Mouse (Mus musculus) limb, embryonic 12.5 days (tissue): ENCODE results near the gene Acadl. TPM values are rescaled to one million over a fixed set of nuclear protein-coding genes. Genes with fewer than 3 reads are reported as not detected.

Experiments used
- ATAC-seq: fragments of 200-750 bp; cut with Nextera tagmentation; 2 replicates; pipeline ENCODE4 v1.8.0; 2017; ENCODE audit warnings: low read depth, moderate TSS enrichment; ENCODE audit not compliant: insufficient number of reproducible peaks, insufficient read depth, low FRiP score, low TSS enrichment
- H3K27ac ChIP-seq: fragments of 300-500 bp; sonication (generic); 2 replicates; pipeline ENCODE4 v1.5.1; 2016; ENCODE audit warnings: mild to moderate bottlenecking, moderate library complexity
- H3K27me3 ChIP-seq: fragments of 300-500 bp; sonication (generic); 2 replicates; pipeline ENCODE4 v1.6.1; 2016; ENCODE audit warnings: mild to moderate bottlenecking, moderate library complexity
- H3K36me3 ChIP-seq: fragments of 300-500 bp; sonication (generic); 2 replicates; pipeline ENCODE4 v1.6.1; 2016; ENCODE audit warnings: mild to moderate bottlenecking, moderate library complexity
- H3K4me1 ChIP-seq: fragments of 300-500 bp; sonication (generic); replicated peaks from 2 replicates; pipeline ENCODE4 v1.6.1; 2016
- H3K4me2 ChIP-seq: fragments of 300-500 bp; sonication (generic); 2 replicates; pipeline ENCODE4 v1.6.1; 2016; ENCODE audit warnings: mild to moderate bottlenecking, moderate library complexity
- H3K4me3 ChIP-seq: fragments of 300-500 bp; sonication (generic); replicated peaks from 2 replicates; pipeline ENCODE4 v1.5.1; 2016; ENCODE audit warnings: mild to moderate bottlenecking
- H3K9ac ChIP-seq: fragments of 300-500 bp; sonication (generic); replicated peaks from 2 replicates; pipeline ENCODE4 v1.6.1; 2016; ENCODE audit warnings: mild to moderate bottlenecking, moderate library complexity
- H3K9me3 ChIP-seq: fragments of 300-500 bp; sonication (generic); 2 replicates; pipeline ENCODE4 v1.6.1; 2016; ENCODE audit warnings: mild to moderate bottlenecking, moderate library complexity
- WGBS: fragments of 180-500 bp; shearing (Covaris S2); methylation state at CpG from one replicate; pipeline ENCODE4 v1.1.7; 2016; 5-methylcytosine and 5-hydroxymethylcytosine counted together
- polyA plus RNA-seq: library from polyadenylated mRNA; unstranded; fragments of >200 nt; fragmentation: Nextera tagmentation; extraction: Ambion mirVana; gene quantifications from 2 replicates; pipeline ENCODE4 v1.2.1, GENCODE M21; 2016

Acadl gene
- polyA plus RNA-seq, 1 experiment from 2014 or later, result 66.1 TPM

DNA sequence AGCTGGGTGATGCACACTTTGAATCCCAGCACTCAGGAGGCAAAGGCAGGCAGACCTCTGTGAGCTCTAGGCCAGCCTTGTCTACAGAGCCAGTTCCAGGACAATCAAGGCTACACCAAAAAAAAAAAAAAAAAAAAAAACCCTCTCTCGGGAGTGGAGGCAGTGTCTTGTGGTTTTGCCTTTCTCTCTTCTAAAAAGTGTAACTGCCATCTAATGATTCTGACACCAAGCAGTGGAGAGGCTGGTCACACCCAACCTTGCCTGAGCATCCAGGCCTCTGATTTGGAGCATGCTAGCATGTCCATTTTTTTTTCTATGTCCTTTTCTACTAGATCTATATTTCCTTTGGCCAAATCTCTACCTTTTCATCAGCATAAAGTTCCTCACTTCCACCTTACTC is 23.9 kb downstream of the Acadl start:
- ATAC-seq, result no peak
- no peaks in the 10 kb centered on the region for H3K9me3 ChIP-seq
- WGBS, result 82% methylated on average over 1 of the region's 1 CpGs

DNA sequence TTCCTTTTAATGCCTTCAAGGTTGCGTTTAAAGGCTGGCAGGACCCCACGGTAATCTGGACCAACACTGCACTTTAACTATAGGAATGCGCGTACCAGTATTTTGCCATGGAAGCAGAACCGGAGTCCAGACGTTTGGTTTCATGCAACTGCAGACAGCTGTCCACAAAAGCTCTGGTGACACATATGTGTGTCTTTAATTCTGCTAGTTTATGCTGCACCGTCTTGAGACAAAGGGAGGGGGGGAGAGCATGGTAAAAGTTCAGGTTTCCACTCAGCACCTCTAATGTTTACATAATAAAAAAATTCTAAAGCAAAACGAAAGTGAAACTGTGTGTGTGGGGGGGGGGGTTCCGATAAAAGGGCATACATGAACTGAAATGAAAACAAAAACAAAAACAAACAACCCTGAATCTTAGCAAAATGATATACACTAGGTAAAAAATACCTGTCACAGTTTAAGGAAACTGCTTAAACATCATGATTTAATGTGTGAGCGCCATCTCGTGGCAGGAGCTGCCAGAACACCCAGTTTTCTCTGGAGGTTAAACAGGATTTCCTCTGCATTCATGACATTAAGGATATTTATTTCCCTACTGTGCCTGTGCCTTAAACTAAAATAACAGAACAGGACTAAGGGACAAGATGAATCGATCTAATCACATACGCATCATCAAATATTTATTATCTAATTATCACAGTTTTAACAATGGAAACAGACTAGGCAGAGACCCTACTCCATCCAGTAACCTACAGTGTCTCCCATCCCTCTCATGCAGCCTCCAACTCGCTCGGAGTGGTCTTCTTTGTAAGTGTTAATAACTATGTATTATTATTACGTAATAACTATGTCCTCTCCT is 24.7 kb downstream of the Acadl start:
- Histone ChIP-seq H3K9ac (no peak overlapping the region), H3K9me3 (no peaks in the 10 kb centered on the region), H3K36me3 (peaks cover 38% of the 10 kb centered on the region), H3K4me2 (no peak overlapping the region), H3K27me3 (no peaks in the 10 kb centered on the region), H3K4me3 (no peak overlapping the region), H3K27ac (no peak overlapping the region), H3K4me1 (peaks cover 9% of the 10 kb centered on the region)
- WGBS, result 51% methylated on average over 16 of the region's 16 CpGs
- ATAC-seq, result peak; percentile 58; the same call in 1 of the 2 replicates

More for the DNA sequence above, 23.9 kb downstream of the Acadl start:
- Histone ChIP-seq H3K36me3 (peaks cover 38% of the 10 kb centered on the region), H3K4me1 (peaks cover 6% of the 10 kb centered on the region), H3K9ac (no peak overlapping the region), H3K27ac (no peak overlapping the region), H3K4me3 (no peak overlapping the region), H3K4me2 (no peak overlapping the region), H3K27me3 (no peaks in the 10 kb centered on the region)

DNA sequence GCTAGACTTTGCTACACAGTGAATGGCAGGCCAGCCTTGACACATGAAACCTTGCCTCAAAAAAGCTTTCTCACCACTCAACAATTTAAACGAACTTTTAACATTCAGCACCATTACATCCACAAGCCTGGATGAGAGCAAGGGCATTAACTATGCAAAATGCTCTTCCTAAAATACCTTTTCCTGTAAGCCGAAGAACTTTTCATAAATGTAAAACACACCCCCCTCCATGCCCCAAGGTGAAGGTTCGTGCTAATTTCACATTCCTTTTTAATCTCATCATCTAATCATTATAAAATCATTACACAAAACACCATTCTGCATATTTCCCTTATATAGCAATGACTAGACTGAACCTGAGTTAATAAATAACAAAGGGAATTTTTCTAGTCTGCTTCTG is 25.9 kb downstream of the Acadl start:
- ATAC-seq, result no peak
- H3K9me3 ChIP-seq, result no peaks in the 10 kb centered on the region
- H3K4me1 ChIP-seq, result peaks cover 19% of the 10 kb centered on the region
- H3K9ac ChIP-seq, result no peak overlapping the region
- H3K4me2 ChIP-seq, result no peak overlapping the region
- peaks cover 29% of the 10 kb centered on the region for H3K36me3 ChIP-seq
- no peak overlapping the region for H3K4me3 ChIP-seq
- H3K27me3 ChIP-seq, result no peaks in the 10 kb centered on the region
- H3K27ac ChIP-seq, result no peak overlapping the region
- WGBS, result 56% methylated on average over 3 of the region's 3 CpGs

DNA sequence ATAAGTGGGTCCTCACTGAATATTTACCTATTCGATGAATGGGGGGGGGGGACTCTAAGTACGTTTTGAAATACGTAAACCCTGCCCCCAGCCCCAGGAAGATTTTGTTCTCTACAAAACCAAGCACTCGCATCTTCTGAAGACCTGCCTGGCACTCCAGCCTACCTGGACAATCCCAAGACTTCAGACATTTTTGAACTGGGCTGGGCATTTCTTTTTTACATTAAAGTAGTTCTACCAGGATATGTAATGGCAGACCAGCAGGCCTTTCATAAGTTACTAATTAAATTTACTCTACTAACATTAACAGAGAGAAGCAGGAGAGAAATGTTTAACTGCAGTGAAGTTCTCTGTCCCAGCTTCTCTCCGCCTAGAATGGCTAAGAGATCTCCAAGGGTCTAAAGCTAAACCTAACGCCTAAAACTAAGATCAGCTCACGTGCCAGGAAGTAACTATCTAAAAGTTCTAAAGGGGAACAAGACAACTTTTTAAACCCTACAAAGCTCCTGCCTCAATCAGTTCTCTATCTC is 30.4 kb downstream of the Acadl start:
- H3K4me2 ChIP-seq, result no peak overlapping the region
- 80% methylated on average over 7 of the region's 7 CpGs for whole genome bisulfite sequencing
- peaks cover 10% of the 10 kb centered on the region for H3K36me3 ChIP-seq
- no peak overlapping the region for H3K9ac ChIP-seq
- ATAC-seq, result no peak
- H3K4me1 ChIP-seq, result peaks cover 19% of the 10 kb centered on the region
- no peaks in the 10 kb centered on the region for H3K27me3 ChIP-seq
- H3K4me3 ChIP-seq, result no peak overlapping the region
- H3K27ac ChIP-seq, result no peak overlapping the region
- H3K9me3 ChIP-seq, result no peaks in the 10 kb centered on the region

DNA sequence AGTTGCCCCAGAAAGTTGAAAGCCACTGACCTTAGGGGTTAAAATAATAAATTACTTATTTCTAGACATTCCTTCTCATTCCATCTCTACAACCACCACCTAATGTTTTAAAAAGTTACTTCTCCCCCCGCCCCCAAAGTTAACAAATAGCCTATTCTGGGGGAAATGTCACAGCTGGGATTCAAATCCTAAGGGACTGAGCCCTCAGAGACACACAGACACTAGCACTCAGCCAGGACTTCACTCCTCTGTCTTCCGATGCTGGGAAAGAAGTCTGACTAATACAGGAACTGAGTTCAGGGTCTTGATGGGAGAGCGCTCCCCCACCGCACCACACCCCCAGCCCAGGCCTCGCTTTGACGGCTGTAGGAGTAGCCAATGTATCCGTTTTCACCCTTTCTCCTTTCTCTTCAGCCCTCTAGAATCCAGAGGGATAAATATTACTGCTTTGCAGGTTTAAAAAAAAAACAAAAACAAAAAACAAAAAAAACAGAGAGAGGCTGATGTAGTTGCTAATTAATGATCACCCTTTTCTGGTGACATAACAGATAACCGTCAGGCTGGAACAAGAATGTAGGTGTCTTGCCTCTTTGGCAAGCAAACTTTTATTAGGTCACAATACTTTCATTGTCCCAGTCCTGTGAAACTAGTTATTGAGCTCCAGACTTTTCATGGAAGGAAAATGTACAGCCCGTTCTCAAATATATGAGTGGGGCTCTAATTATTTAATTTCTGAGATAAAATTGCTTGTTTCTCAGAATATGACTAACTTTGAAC is 31.1 kb downstream of the Acadl start:
- no peak overlapping the region for H3K4me2 ChIP-seq
- H3K36me3 ChIP-seq, result peaks cover 10% of the 10 kb centered on the region
- no peaks in the 10 kb centered on the region for H3K27me3 ChIP-seq
- peaks cover 19% of the 10 kb centered on the region for H3K4me1 ChIP-seq
- no peak overlapping the region for H3K27ac ChIP-seq
- no peak overlapping the region for H3K4me3 ChIP-seq
- no peak for ATAC-seq
- 75% methylated on average over 9 of the region's 9 CpGs for WGBS
- H3K9me3 ChIP-seq, result no peaks in the 10 kb centered on the region
- no peak overlapping the region for H3K9ac ChIP-seq

DNA sequence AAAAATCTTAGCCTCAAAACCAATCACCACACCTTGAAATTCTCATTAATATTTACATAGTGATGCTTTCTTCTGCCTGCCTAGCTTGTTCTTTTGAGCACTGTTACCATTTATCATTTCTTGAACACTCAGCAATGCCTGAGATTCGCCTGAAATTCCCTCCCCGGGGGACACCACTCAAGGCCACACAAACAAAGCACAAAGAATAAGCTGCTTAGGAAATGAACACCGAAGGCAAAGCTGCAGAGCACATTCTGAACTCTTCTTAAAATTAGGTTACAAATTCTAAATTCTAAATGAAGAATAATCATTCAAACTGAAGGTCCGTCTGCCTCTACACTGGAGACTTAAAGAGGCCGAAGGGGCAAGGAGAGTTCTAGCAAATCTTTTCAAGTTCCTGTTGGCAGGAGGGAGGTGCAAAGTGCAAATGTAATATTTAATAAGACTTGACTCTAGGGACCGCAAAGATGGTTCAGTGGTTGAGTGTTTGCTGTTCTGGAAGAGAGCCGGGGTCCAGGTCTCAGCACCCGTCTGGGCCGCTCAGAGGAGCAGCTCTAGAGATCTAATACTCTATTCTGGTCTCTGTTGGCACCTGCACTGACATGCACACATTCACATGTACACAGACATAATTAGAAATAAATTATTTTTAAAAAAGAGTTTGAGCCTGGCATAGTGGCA is 33.5 kb downstream of the Acadl start:
- 86% methylated on average over 9 of the region's 9 CpGs for WGBS
- ATAC-seq, result no peak
- no peaks in the 10 kb centered on the region for H3K36me3 ChIP-seq

DNA sequence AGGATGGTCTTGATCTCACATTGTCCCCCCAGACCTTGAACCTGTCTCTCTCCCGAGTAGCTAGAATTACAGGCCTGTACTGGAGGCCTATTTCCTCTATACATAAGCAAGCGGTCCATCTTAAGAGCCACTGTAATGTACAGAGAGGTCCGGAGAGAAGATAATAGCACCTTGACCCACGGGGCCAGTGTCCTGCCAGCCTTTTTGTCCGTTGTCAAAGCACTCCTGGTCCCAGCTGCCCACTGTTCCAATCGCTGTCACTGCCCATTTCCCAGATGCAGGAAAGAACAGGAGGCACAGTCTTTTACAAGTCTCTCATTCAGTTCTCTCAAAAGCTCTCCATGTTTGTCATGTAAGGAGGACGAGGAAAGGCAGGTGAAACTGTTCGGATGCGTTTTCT is 41.1 kb downstream of the Acadl start:
- Histone ChIP-seq H3K9ac (no peak overlapping the region), H3K27me3 (peaks cover 6% of the 10 kb centered on the region), H3K36me3 (no peaks in the 10 kb centered on the region), H3K9me3 (no peaks in the 10 kb centered on the region), H3K4me1 (no peaks in the 10 kb centered on the region), H3K4me2 (no peak overlapping the region), H3K27ac (no peak overlapping the region), H3K4me3 (no peak overlapping the region)
- 82% methylated on average over 9 of the region's 9 CpGs for WGBS
- ATAC-seq, result no peak

More for the DNA sequence above, 33.5 kb downstream of the Acadl start:
- Histone ChIP-seq H3K9me3 (no peaks in the 10 kb centered on the region), H3K27me3 (no peaks in the 10 kb centered on the region), H3K4me3 (no peak overlapping the region), H3K4me1 (peaks cover 16% of the 10 kb centered on the region), H3K9ac (no peak overlapping the region), H3K4me2 (no peak overlapping the region), H3K27ac (no peak overlapping the region)

DNA sequence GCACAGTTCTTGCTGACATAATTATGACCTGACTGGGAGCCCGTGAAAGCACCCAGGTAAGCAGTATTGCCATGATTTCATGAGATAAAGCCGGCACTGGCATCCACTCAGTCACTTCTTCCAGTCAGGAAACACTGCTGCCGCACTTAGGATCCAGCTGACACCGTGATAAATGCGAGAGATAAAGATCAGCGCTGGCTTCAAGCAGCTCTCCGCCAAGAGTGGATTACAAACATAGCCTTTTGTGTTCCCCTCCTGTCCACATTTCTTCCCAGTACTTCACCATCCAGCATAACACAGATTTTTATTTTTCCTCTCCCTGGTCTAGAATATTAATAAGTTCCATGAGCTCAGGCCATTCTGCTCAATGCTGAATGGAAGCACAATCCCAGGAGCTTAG is 42.8 kb downstream of the Acadl start:
- peaks cover 1% of the 10 kb centered on the region for H3K4me1 ChIP-seq
- peaks cover 6% of the 10 kb centered on the region for H3K27me3 ChIP-seq
- H3K4me3 ChIP-seq, result no peak overlapping the region
- no peaks in the 10 kb centered on the region for H3K36me3 ChIP-seq
- H3K9ac ChIP-seq, result no peak overlapping the region
- H3K4me2 ChIP-seq, result no peak overlapping the region
- H3K27ac ChIP-seq, result no peak overlapping the region
- no peaks in the 10 kb centered on the region for H3K9me3 ChIP-seq
- ATAC-seq, result no peak
- WGBS, result 13% methylated on average over 7 of the region's 7 CpGs

DNA sequence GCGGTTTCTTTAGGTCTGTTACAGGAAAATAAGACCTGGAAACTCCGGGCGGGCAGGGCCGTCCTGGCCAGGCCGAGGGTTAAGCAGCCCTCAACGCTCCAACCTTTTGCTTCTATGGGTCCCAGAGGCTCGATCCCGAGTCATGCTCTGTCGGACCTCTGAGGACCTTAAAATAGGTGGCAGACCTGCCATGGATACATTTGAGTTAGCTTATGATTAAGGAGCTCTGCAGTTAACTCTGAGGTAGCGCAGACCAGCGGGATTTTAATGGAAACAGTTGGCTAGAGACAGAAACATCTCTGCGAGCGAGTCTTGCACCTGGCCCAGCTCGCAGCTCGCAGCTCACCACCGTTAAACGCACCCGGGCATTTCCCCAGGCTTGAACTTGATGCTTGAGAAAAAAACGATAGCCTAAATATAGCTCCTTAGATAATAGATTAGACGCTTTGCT is 45.2 kb downstream of the Acadl start:
- ATAC-seq, result peak; percentile 47
- Histone ChIP-seq H3K4me1 (peaks cover 9% of the 10 kb centered on the region), H3K27ac (peak overlapping the region; percentile 98), H3K27me3 (peaks cover 6% of the 10 kb centered on the region), H3K9ac (peak overlapping the region; percentile 94), H3K4me3 (peak overlapping the region; percentile 73), H3K4me2 (peak overlapping the region; percentile 72), H3K9me3 (no peaks in the 10 kb centered on the region), H3K36me3 (no peaks in the 10 kb centered on the region)
- under 1% methylated on average over 20 of the region's 20 CpGs for WGBS

DNA sequence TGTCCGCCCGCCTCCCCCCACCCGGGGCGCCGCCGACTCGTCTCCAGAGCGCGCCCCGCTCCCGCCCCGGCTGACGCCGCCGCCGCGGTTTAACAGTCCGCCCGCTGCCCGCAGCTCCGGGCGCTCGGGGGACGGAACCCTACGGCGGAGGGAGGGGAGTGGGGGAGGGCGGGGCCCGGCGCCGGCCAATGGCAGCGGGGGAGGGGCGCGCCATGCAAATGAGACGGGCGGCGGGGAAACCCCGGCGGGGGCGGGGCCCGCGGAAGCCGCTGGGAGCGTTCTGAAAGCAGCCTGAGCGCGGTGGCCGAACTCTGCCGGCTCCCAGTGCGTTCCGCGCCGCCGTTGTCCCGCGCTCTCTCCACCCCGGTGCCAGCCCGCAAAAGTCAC is 45.6 kb downstream of the Acadl start, which contains the start of gene Kansl1l:
Gene Kansl1l, minus strand, starts transcription at position 110 of the 387 bp plus-strand sequence.
- H3K9ac ChIP-seq, result peak within 1 kb of the TSS; percentile 94
- peak; percentile 84 for ATAC-seq
- no peaks in the 10 kb centered on the region for H3K36me3 ChIP-seq
- peaks cover 6% of the 10 kb centered on the region for H3K27me3 ChIP-seq
- H3K27ac ChIP-seq, result peak within 1 kb of the TSS; percentile 98
- no peaks in the 10 kb centered on the region for H3K9me3 ChIP-seq
- H3K4me1 ChIP-seq, result peaks cover 9% of the 10 kb centered on the region
- peak within 1 kb of the TSS; percentile 72 for H3K4me2 ChIP-seq
- WGBS, result under 1% methylated on average over 54 of the region's 56 CpGs
- H3K4me3 ChIP-seq, result peak within 1 kb of the TSS; percentile 73
